Mouse (Mus musculus) erythroblast, embryonic 14.5 days (primary cell): Measurements from ENCODE around the gene Smad3.

Experiments used
- GATA1 ChIP-seq: IDR thresholded peaks from 2 replicates; pipeline ENCODE4 v1.6.1; 2012; ENCODE audit warnings: low read length, inconsistent platforms, mixed read lengths
- TAL1 ChIP-seq: IDR thresholded peaks from 3 replicates; pipeline ENCODE4 v1.6.1; 2012; ENCODE audit warnings: low read length, inconsistent platforms, mixed read lengths

GRCm38 (mm10) chr9:63625090-63625756, 132.6 kb downstream of the Smad3 start:
- TF ChIP-seq TAL1 (no peak), GATA1 (no peak)
